Mouse (Mus musculus): ENCODE data around the gene BC067074. TPM values are rescaled to one million over a fixed set of nuclear protein-coding genes. Genes with fewer than 3 reads are reported as not detected.

The BC067074 gene
- polyA plus RNA-seq, 1 experiment from 2014 or later, result 0.83 TPM

DNA sequence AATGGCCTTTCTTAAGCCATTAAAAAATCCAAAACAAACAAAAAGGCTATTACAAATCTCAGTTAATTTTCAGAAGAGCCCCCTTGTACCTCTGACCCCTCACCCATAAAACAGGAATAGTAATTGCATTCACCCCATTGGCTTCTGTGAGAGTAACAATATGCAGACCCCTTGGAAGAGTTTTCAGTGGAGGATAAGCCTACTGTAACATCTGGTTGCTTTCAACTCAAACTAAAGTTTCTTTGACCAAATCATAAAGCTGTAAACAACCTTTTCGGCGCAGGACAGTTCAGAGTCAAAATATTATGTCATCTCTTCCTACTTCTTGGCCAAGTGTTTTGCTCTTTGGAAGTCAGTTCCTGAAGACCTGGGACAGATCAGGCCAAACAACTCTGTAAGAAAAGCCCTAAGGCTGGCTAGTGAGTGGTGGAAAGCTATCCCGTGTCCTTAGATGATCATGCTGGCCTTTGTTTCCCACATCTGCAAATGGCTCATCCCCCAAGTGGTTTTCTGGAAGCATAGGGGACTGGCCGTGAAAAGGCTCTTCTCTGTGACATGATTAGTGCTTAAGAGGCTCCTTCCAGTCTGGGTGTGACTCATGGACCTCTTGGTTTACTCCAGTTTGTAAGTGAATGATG, 108.5 kb downstream of the BC067074 start:
- Histone ChIP-seq H3K27me3 (ENCODE audit: control insufficient read depth, insufficient read depth, low read length) (no peaks in the 10 kb centered on the region), H3K9ac (replicated peaks; ENCODE audit: low read length) (no peak overlapping the region), H3K4me1 (ENCODE audit: control insufficient read depth, insufficient read depth, low read length) (no peaks in the 10 kb centered on the region), H3K4me3 (replicated peaks; ENCODE audit: low read depth, low read length) (no peak overlapping the region), H3K4me2 (ENCODE audit: low read length) (no peak overlapping the region), H3K36me3 (ENCODE audit: control insufficient read depth, insufficient read depth, low read length) (no peaks in the 10 kb centered on the region), H3K9me3 (ENCODE audit: control insufficient read depth, low read length) (no peaks in the 10 kb centered on the region), H3K27ac (replicated peaks; ENCODE audit: low read depth, low read length) (no peak overlapping the region)
- no peak for ATAC-seq (ENCODE audit: low FRiP score, low TSS enrichment)
- 82% methylated on average over 4 of the region's 4 CpGs for WGBS
- DNase-seq, result no peak

DNA sequence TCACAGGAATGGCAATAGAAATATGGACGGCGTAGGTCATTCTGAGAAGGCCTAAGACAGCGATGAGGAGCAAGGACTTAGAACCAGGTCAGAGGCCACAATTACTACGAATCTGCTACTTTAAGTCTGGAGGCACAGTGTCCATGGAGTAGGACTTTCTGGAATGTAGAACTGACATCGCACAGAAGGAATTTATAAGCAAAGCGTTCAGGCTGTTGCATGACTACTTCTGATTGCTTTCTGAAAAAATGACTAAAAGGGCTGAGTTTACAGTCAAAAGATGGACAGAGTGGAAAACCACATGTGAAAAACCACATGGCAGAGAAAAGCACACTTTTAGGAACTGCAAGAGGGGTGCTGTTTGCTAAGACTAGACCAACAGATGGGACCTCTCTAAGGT, 110.7 kb downstream of the BC067074 start:
- Histone ChIP-seq H3K9me3 (ENCODE audit: control insufficient read depth, low read length) (no peaks in the 10 kb centered on the region), H3K4me2 (ENCODE audit: low read length) (no peak overlapping the region), H3K36me3 (ENCODE audit: control insufficient read depth, insufficient read depth, low read length) (no peaks in the 10 kb centered on the region), H3K9ac (replicated peaks; ENCODE audit: low read length) (no peak overlapping the region), H3K27me3 (ENCODE audit: control insufficient read depth, insufficient read depth, low read length) (no peaks in the 10 kb centered on the region), H3K4me3 (replicated peaks; ENCODE audit: low read depth, low read length) (no peak overlapping the region), H3K4me1 (ENCODE audit: control insufficient read depth, insufficient read depth, low read length) (no peaks in the 10 kb centered on the region), H3K27ac (replicated peaks; ENCODE audit: low read depth, low read length) (no peak overlapping the region)
- 93% methylated on average over 6 of the region's 6 CpGs for WGBS
- ATAC-seq (ENCODE audit: low FRiP score, low TSS enrichment) (no peak), DNase-seq (no peak)

DNA sequence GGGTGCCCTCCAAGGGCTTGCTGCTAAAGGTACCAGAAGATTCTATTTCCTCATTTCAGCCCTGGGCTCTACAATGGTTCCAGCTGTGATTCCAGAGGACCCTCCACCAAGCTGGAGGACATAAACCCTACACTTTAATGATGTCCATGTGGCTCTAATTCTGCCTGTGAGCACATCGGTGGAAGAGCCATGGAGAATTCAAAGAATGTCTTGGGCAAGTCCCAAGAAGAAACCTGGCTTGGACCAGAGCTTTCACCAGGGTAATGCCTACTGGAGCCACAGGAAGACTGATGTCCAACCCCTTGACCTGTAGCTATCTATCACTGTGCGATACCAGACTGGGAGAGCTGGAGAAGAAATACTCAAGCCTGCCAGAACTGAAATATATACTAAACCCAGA, 111.2 kb downstream of the BC067074 start:
- Histone ChIP-seq H3K36me3 (ENCODE audit: control insufficient read depth, insufficient read depth, low read length) (no peaks in the 10 kb centered on the region), H3K27me3 (ENCODE audit: control insufficient read depth, insufficient read depth, low read length) (no peaks in the 10 kb centered on the region), H3K4me3 (replicated peaks; ENCODE audit: low read depth, low read length) (no peak overlapping the region), H3K4me1 (ENCODE audit: control insufficient read depth, insufficient read depth, low read length) (no peaks in the 10 kb centered on the region), H3K27ac (replicated peaks; ENCODE audit: low read depth, low read length) (no peak overlapping the region), H3K4me2 (ENCODE audit: low read length) (no peak overlapping the region), H3K9me3 (ENCODE audit: control insufficient read depth, low read length) (no peaks in the 10 kb centered on the region), H3K9ac (replicated peaks; ENCODE audit: low read length) (no peak overlapping the region)
- ATAC-seq (ENCODE audit: low FRiP score, low TSS enrichment) (no peak), DNase-seq (no peak)
- WGBS, result 97% methylated on average over 2 of the region's 2 CpGs

DNA sequence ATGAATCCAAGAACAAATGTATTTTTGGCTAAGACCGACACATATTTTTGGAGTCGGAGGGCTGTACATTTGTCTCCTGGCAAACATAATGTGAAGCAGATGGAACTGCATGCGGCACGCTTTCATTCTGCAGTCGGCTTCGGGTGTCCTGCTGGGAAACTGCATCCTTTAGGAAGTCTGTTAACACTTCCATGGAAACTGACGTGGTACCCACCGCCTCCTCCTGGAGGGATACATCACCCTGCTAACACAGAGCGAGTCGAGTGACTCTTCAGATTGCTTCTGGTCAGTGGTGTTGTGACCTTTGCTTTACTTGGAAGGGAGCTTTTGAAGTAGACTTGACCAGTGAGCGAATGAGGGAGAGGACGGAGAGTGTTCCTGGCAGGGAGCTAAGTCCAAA, 117.0 kb downstream of the BC067074 start:
- H3K4me1 ChIP-seq (ENCODE audit: control insufficient read depth, insufficient read depth, low read length), result no peaks in the 10 kb centered on the region
- H3K4me3 ChIP-seq (replicated peaks; ENCODE audit: low read depth, low read length), result no peak overlapping the region

DNA sequence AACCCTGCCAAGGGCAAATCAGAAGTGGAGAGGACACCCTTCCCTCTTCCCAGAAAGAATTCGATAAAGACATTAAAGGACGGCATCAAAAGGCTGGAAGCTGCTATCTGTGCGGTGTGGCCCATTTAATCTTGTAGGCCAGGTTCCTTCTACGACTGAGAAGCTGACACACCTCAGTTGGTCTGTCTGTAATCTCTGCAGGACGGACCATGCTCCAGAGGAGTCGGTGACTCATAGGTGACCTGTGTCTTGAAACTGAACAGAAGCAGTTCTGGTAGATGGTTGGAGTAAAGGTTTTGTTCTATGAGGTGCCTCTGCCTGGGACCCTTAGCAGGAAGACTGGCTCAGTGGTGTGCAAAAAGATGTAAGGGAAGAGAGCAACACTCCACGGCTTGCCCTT, 122.6 kb downstream of the BC067074 start:
- Histone ChIP-seq H3K4me1 (ENCODE audit: control insufficient read depth, insufficient read depth, low read length) (no peaks in the 10 kb centered on the region), H3K9ac (replicated peaks; ENCODE audit: low read length) (no peak overlapping the region), H3K27ac (replicated peaks; ENCODE audit: low read depth, low read length) (no peak overlapping the region), H3K4me3 (replicated peaks; ENCODE audit: low read depth, low read length) (no peak overlapping the region), H3K36me3 (ENCODE audit: control insufficient read depth, insufficient read depth, low read length) (no peaks in the 10 kb centered on the region), H3K4me2 (ENCODE audit: low read length) (no peak overlapping the region), H3K27me3 (ENCODE audit: control insufficient read depth, insufficient read depth, low read length) (no peaks in the 10 kb centered on the region), H3K9me3 (ENCODE audit: control insufficient read depth, low read length) (no peaks in the 10 kb centered on the region)
- ATAC-seq (ENCODE audit: low FRiP score, low TSS enrichment) (no peak), DNase-seq (no peak)
- 87% methylated on average over 7 of the region's 7 CpGs for WGBS

More for the DNA sequence above, 117.0 kb downstream of the BC067074 start:
- Histone ChIP-seq H3K4me2 (ENCODE audit: low read length) (no peak overlapping the region), H3K9me3 (ENCODE audit: control insufficient read depth, low read length) (no peaks in the 10 kb centered on the region), H3K27me3 (ENCODE audit: control insufficient read depth, insufficient read depth, low read length) (no peaks in the 10 kb centered on the region), H3K36me3 (ENCODE audit: control insufficient read depth, insufficient read depth, low read length) (no peaks in the 10 kb centered on the region), H3K9ac (replicated peaks; ENCODE audit: low read length) (no peak overlapping the region), H3K27ac (replicated peaks; ENCODE audit: low read depth, low read length) (no peak overlapping the region)
- DNase-seq (peak; percentile 35), ATAC-seq (ENCODE audit: low FRiP score, low TSS enrichment) (no peak)
- WGBS, result 52% methylated on average over 12 of the region's 12 CpGs

DNA sequence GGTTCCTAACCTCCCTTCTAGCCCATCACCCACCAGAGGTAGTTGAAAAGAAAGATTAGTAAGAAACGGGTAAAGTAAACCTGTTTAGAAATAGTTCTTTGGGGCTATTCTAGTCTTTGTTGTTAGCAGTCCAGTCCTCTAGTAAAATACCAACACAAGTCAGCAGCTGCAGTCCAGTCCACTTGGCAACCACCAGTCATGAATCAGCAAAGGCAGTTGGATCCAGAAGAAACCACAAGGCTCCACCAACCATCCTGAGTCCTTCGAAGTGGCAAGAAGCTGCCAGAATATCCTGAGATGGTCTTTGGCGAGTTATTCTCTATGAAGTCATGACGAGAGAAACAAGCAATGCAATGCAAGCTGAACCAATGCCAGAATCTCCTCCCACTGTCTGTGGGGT, 124.0 kb downstream of the BC067074 start:
- no peak overlapping the region for H3K9ac ChIP-seq (replicated peaks; ENCODE audit: low read length)
- no peaks in the 10 kb centered on the region for H3K9me3 ChIP-seq (ENCODE audit: control insufficient read depth, low read length)
- ATAC-seq (ENCODE audit: low FRiP score, low TSS enrichment) (no peak), DNase-seq (no peak)
- no peak overlapping the region for H3K27ac ChIP-seq (replicated peaks; ENCODE audit: low read depth, low read length)
- no peaks in the 10 kb centered on the region for H3K36me3 ChIP-seq (ENCODE audit: control insufficient read depth, insufficient read depth, low read length)
- no peaks in the 10 kb centered on the region for H3K27me3 ChIP-seq (ENCODE audit: control insufficient read depth, insufficient read depth, low read length)
- no peak overlapping the region for H3K4me2 ChIP-seq (ENCODE audit: low read length)
- H3K4me1 ChIP-seq (ENCODE audit: control insufficient read depth, insufficient read depth, low read length), result no peaks in the 10 kb centered on the region
- 96% methylated on average over 4 of the region's 4 CpGs for WGBS
- H3K4me3 ChIP-seq (replicated peaks; ENCODE audit: low read depth, low read length), result no peak overlapping the region

DNA sequence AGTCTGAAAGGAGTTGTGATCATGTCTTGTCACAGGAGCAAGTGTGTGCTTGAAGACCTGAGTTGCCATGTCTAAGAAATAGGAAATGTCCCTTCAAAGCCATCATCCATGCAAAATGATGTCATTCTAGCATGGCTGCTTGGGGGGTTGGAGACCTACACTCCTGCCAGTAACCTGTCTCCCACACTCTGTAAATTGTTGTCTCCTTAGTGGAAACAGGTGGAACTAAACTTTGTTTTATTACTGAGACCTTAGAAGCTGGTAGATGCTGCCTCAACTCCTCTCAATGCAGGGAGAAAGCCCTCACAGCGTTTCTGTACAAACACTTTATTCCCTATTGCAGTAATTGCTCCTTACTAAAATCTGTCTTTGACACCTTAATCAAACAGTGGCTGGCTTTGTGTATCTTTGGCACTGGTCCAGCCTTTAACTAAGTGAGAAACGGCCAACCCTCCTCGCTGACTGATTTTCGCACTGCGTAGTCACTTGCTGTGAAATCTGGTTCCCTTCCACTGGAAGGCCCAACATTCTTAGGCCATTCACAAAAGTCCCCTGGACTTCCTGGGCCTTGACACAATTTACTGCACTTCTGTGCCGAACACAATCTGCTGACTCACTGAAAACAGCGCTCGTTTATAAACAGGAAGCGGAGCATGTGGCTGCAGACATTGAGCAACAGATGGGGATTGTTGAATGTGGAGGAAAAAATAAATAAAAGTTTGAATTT, 125.0 kb downstream of the BC067074 start:
- no peaks in the 10 kb centered on the region for H3K4me1 ChIP-seq (ENCODE audit: control insufficient read depth, insufficient read depth, low read length)
- no peak overlapping the region for H3K27ac ChIP-seq (replicated peaks; ENCODE audit: low read depth, low read length)
- H3K27me3 ChIP-seq (ENCODE audit: control insufficient read depth, insufficient read depth, low read length), result no peaks in the 10 kb centered on the region
- H3K9me3 ChIP-seq (ENCODE audit: control insufficient read depth, low read length), result no peaks in the 10 kb centered on the region
- ATAC-seq (ENCODE audit: low FRiP score, low TSS enrichment), result no peak; the same call in 1 of the 2 replicates
- no peaks in the 10 kb centered on the region for H3K36me3 ChIP-seq (ENCODE audit: control insufficient read depth, insufficient read depth, low read length)
- no peak overlapping the region for H3K9ac ChIP-seq (replicated peaks; ENCODE audit: low read length)
- DNase-seq, result peak; percentile 60
- H3K4me3 ChIP-seq (replicated peaks; ENCODE audit: low read depth, low read length), result no peak overlapping the region
- H3K4me2 ChIP-seq (ENCODE audit: low read length), result no peak overlapping the region
- WGBS, result 63% methylated on average over 9 of the region's 9 CpGs

DNA sequence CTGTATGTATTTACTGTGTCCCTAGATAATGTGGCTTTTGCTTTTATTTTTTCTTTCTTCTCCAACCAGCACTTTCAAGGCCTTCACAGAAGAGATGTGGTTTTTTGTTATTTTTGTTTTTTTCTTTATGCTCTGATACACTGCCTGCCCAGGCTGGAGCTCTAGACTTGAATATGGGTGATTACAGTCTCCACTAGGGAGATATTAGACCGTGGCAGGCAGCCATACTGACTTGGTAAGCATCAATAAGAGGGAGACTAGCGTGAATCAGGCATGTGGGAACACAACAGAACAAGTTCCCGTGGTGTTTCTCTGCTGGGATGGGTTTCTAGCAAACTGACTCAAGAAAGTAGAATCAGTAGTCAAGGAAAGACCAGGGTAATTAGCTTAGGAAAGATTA, 125.7 kb downstream of the BC067074 start:
- DNase-seq (no peak), ATAC-seq (ENCODE audit: low FRiP score, low TSS enrichment) (no peak)
- 80% methylated on average over 3 of the region's 3 CpGs for WGBS

DNA sequence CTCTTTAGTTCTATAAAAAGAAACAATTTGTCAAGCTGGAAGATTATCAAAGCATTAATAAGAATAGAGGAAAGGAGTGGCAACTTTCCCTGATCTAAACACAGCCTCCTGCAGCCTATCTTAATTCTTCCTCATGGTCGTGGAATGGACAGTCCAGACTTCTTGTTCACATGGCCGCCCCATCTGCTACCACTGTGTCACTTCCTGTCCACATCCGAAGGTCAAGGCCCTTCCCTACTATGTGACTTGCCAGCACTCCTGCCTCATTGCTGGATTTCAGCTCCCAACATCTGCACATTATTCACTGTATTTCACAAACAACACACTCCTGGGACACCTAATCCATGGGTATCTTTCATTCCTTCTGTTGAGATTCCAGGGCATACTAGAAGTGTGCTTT, 128.5 kb downstream of the BC067074 start:
- Histone ChIP-seq H3K9ac (replicated peaks; ENCODE audit: low read length) (no peak overlapping the region), H3K27me3 (ENCODE audit: control insufficient read depth, insufficient read depth, low read length) (no peaks in the 10 kb centered on the region), H3K4me2 (ENCODE audit: low read length) (no peak overlapping the region), H3K9me3 (ENCODE audit: control insufficient read depth, low read length) (no peaks in the 10 kb centered on the region), H3K36me3 (ENCODE audit: control insufficient read depth, insufficient read depth, low read length) (no peaks in the 10 kb centered on the region), H3K4me1 (ENCODE audit: control insufficient read depth, insufficient read depth, low read length) (no peaks in the 10 kb centered on the region), H3K27ac (replicated peaks; ENCODE audit: low read depth, low read length) (no peak overlapping the region), H3K4me3 (replicated peaks; ENCODE audit: low read depth, low read length) (no peak overlapping the region)
- WGBS, result 83% methylated on average over 3 of the region's 3 CpGs
- ATAC-seq (ENCODE audit: low FRiP score, low TSS enrichment), result no peak
- DNase-seq, result no peak

More for the DNA sequence above, 125.7 kb downstream of the BC067074 start:
- H3K4me3 ChIP-seq (replicated peaks; ENCODE audit: low read depth, low read length), result no peak overlapping the region
- H3K36me3 ChIP-seq (ENCODE audit: control insufficient read depth, insufficient read depth, low read length), result no peaks in the 10 kb centered on the region
- H3K9ac ChIP-seq (replicated peaks; ENCODE audit: low read length), result no peak overlapping the region
- no peaks in the 10 kb centered on the region for H3K27me3 ChIP-seq (ENCODE audit: control insufficient read depth, insufficient read depth, low read length)
- no peaks in the 10 kb centered on the region for H3K4me1 ChIP-seq (ENCODE audit: control insufficient read depth, insufficient read depth, low read length)
- no peak overlapping the region for H3K27ac ChIP-seq (replicated peaks; ENCODE audit: low read depth, low read length)
- H3K9me3 ChIP-seq (ENCODE audit: control insufficient read depth, low read length), result no peaks in the 10 kb centered on the region
- H3K4me2 ChIP-seq (ENCODE audit: low read length), result no peak overlapping the region
